Mouse (Mus musculus) hindbrain, embryonic 13.5 days (tissue): ENCODE results near the gene Zfp30. TPM values are rescaled to one million over a fixed set of nuclear protein-coding genes. Genes with fewer than 3 reads are reported as not detected.

ENCODE experiments used
- ATAC-seq: fragments of 200-750 bp; cut with Nextera tagmentation; 2 replicates; pipeline ENCODE4 v1.8.0; 2017; ENCODE audit warnings: moderate TSS enrichment; ENCODE audit not compliant: low FRiP score
- H3K27ac ChIP-seq: fragments of 300-500 bp; sonication (generic); 2 replicates; pipeline ENCODE4 v1.5.1; 2015; ENCODE audit warnings: inconsistent platforms, mild to moderate bottlenecking, moderate library complexity
- H3K27me3 ChIP-seq: fragments of 300-500 bp; sonication (generic); 2 replicates; pipeline ENCODE4 v1.6.1; 2015; ENCODE audit warnings: mild to moderate bottlenecking, inconsistent platforms
- H3K36me3 ChIP-seq: fragments of 300-500 bp; sonication (generic); 2 replicates; pipeline ENCODE4 v1.6.1; 2015; ENCODE audit warnings: mild to moderate bottlenecking, inconsistent platforms
- H3K4me1 ChIP-seq: fragments of 300-500 bp; sonication (generic); replicated peaks from 2 replicates; pipeline ENCODE4 v1.6.1; 2015; ENCODE audit warnings: inconsistent platforms
- H3K4me2 ChIP-seq: fragments of 300-500 bp; sonication (generic); 2 replicates; pipeline ENCODE4 v1.6.1; 2015; ENCODE audit warnings: inconsistent platforms, mild to moderate bottlenecking, moderate library complexity
- H3K4me3 ChIP-seq: fragments of 300-500 bp; sonication (generic); 2 replicates; pipeline ENCODE4 v1.5.1; 2015; ENCODE audit warnings: mild to moderate bottlenecking, inconsistent platforms
- H3K9ac ChIP-seq: fragments of 300-500 bp; sonication (generic); 2 replicates; pipeline ENCODE4 v1.6.1; 2015; ENCODE audit warnings: mild to moderate bottlenecking, inconsistent platforms
- H3K9me3 ChIP-seq: fragments of 300-500 bp; sonication (generic); 2 replicates; pipeline ENCODE4 v1.6.1; 2016; ENCODE audit warnings: inconsistent platforms
- WGBS: fragments of 180-500 bp; shearing (Covaris S2); methylation state at CpG from one replicate; pipeline ENCODE4 v1.1.7; 2015; 5-methylcytosine and 5-hydroxymethylcytosine counted together
- microRNA counts: library from miRNA; unstranded; fragments of <30 nt; microRNA quantifications from one replicate; lab custom pipeline; 2016
- microRNA-seq: library from miRNA; unstranded; fragments of <30 nt; microRNA quantifications from one replicate; pipeline ENCODE4, GENCODE M21; 2016
- polyA plus RNA-seq: library from polyadenylated mRNA; unstranded; fragments of >200 nt; fragmentation: Nextera tagmentation; extraction: Ambion mirVana; gene quantifications from 2 replicates; pipeline ENCODE4 v1.2.1, GENCODE M21; 2015

Zfp30 gene
- polyA plus RNA-seq, 1 experiment from 2014 or later: 14.7 TPM

DNA sequence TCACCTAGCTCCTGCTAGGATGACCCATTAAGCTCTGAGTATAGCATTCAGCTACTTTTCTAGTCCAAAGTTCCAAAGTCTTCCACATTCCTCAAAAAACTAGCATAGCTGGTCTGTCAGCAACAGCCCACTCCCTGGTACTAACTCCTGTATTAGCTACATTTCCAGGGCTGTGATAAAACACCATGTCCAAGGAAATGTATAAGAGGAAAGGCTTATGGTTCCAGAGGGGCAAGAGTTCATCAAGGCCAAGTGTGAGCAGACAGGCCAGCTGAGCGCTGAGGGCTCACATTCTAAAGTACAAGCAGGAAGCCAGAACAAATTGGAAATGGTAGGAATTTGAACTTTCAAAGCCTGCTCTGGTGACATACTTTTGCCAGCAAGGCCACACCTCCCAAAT, 58.3 kb downstream of the Zfp30 start:
- H3K27me3 ChIP-seq: no peaks in the 10 kb centered on the region
- 100% methylated on average over 1 of the region's 1 CpGs for WGBS
- H3K27ac ChIP-seq: no peak overlapping the region
- no peak overlapping the region for H3K9ac ChIP-seq
- H3K4me2 ChIP-seq: no peak overlapping the region
- peaks cover 52% of the 10 kb centered on the region for H3K36me3 ChIP-seq
- no peaks in the 10 kb centered on the region for H3K9me3 ChIP-seq
- no peak overlapping the region for H3K4me3 ChIP-seq
- no peaks in the 10 kb centered on the region for H3K4me1 ChIP-seq
- ATAC-seq: no peak

MicroRNAs encoded within 50 kb of the gene (microRNA counts, 519-probe panel; counts per million panel counts)
- microRNA mmu-miR-1964 (lab: Ali Mortazavi, UCI): 51.3 counts per million

Small RNA genes lying within 50 kb of the gene (microRNA-seq; reads per million reads assigned to microRNA genes)
- gene Mir1964: 1.9 reads per million

Other genes starting within 250 kb of the Zfp30 start
- 0.26 and 0.32 TPM in 2 replicates for gene Catsperg2, start 57.0 kb upstream of the Zfp30 start, polyA plus RNA-seq
- 17.2 and 17.3 TPM in 2 replicates for gene Zfp84, start 15.4 kb upstream of the Zfp30 start, polyA plus RNA-seq
- gene Zfp790, start 32.1 kb downstream of the Zfp30 start, polyA plus RNA-seq: 28.6 and 30.0 TPM in 2 replicates
- 12.4 and 13.0 TPM in 2 replicates for gene Zfp940, start 69.7 kb downstream of the Zfp30 start, polyA plus RNA-seq
- gene Zfp420, start 76.0 kb downstream of the Zfp30 start, polyA plus RNA-seq: 18.2 and 18.9 TPM in 2 replicates
- 15.1 and 15.2 TPM in 2 replicates for gene Zfp27, start 122.6 kb downstream of the Zfp30 start, polyA plus RNA-seq
- 8.5 and 8.6 TPM in 2 replicates for gene Zfp383, start 124.2 kb downstream of the Zfp30 start, polyA plus RNA-seq
- 17.5 and 18.4 TPM in 2 replicates for gene Zfp74, start 170.1 kb downstream of the Zfp30 start, polyA plus RNA-seq
- gene Zfp568, start 200.0 kb downstream of the Zfp30 start, polyA plus RNA-seq: 5.5 and 8.0 TPM in 2 replicates